Mouse (Mus musculus) liver, postnatal 0 days (tissue): ENCODE measurements around the gene Rps27l.

ENCODE experiments used
- CTCF ChIP-seq: sonication (generic); IDR thresholded peaks from 2 replicates; pipeline ENCODE4 v1.5.1; 2016; ENCODE audit warnings: antibody characterized with exemption, low read depth
- EP300 ChIP-seq: IDR thresholded peaks from 2 replicates; pipeline ENCODE4 v1.6.1; 2016; ENCODE audit warnings: antibody characterized with exemption, low read depth, mild to moderate bottlenecking

DNA sequence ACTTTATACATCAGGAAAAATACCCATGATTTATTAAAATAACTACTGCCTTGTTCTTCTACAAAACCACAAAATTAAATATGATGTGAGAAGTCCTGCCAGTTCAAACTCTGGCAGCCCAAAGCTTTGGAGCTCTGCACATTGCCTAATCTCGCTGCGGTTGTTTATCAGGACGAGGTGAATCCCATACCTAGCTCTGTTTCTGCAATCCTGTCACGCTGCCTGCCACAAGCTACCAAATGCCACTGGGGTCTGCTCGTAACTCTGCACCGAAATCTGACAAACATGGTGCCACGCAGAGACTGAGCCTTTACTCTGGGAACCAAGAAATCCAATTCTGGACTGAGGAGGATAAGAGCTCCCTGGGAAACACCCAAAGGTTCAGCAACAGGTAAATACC lies 36.0 kb upstream of the Rps27l start:
- TF ChIP-seq EP300 (no peak), CTCF (no peak)
